Mouse (Mus musculus) T-helper 17 cell (primary cell): ENCODE data around the gene Timeless.
"Not testable (repeated sequence)": the region's sequence is repeated elsewhere in the genome, so short reads cannot be mapped to it uniquely, and the experiment has no call there.

Experiments used
- in situ Hi-C, 2 experiments: fragments of 300-600 bp; cut with MboI, MseI; formaldehyde crosslinking; loops; 1 replicate in 1 of 2; 2 replicates in 1 of 2; pipeline ENCODE4 v1.15.1; 2025; ENCODE audit warnings: high pct_unique_total_duplicates in 2 of 2

Timeless gene

GRCm38 (mm10) chr10:128253677-128254255, 21.9 kb downstream of the Timeless start, which contains the start of gene Apon:
Gene Apon, plus strand, starts transcription at chr10:128254096.
- in situ Hi-C loops: loop anchor here in 1 of 2 experiments (5.0 kb wide), 1 partner anchor 136 kb away; no protein-coding TSS in a partner anchor

GRCm38 (mm10) chr10:128255925-128256324, 24.1 kb downstream of the Timeless start:
- in situ Hi-C loops: no loop called here

GRCm38 (mm10) chr10:128256328-128256727, 24.5 kb downstream of the Timeless start:
- in situ Hi-C loops: no loop called here

- in situ Hi-C loops: no loop called here
Measured at GRCm38 (mm10) chr10:128258953-128259352, 27.1 kb downstream of the Timeless start.

- in situ Hi-C loops: no loop called here
Measured at GRCm38 (mm10) chr10:128259946-128260345, 28.1 kb downstream of the Timeless start.

GRCm38 (mm10) chr10:128260376-128260775, 28.5 kb downstream of the Timeless start:
- in situ Hi-C loops: not testable (repeated sequence)

- in situ Hi-C loops: no loop called here
Measured at GRCm38 (mm10) chr10:128262300-128262699, 30.4 kb downstream of the Timeless start.

- in situ Hi-C loops: no loop called here
Measured at GRCm38 (mm10) chr10:128263393-128264310, 31.8 kb downstream of the Timeless start.

- in situ Hi-C loops: no loop called here
Measured at GRCm38 (mm10) chr10:128268371-128268770, 36.5 kb downstream of the Timeless start, which contains the start of gene Apof. Gene Apof, plus strand, starts transcription at chr10:128268671.

- in situ Hi-C loops: no loop called here
Measured at GRCm38 (mm10) chr10:128269206-128269910, 37.5 kb downstream of the Timeless start.

GRCm38 (mm10) chr10:128270287-128270841, 38.5 kb downstream of the Timeless start, which contains the start of gene Stat2:
Gene Stat2, plus strand, starts transcription at chr10:128270559.
- in situ Hi-C loops: no loop called here

GRCm38 (mm10) chr10:128270866-128271265, 39.0 kb downstream of the Timeless start:
- in situ Hi-C loops: no loop called here

- in situ Hi-C loops: no loop called here
Measured at GRCm38 (mm10) chr10:128271883-128272282, 40.0 kb downstream of the Timeless start.

GRCm38 (mm10) chr10:128272819-128273439, 41.1 kb downstream of the Timeless start:
- in situ Hi-C loops: not testable (repeated sequence)

- in situ Hi-C loops: not testable (repeated sequence)
Measured at GRCm38 (mm10) chr10:128275374-128275773, 43.5 kb downstream of the Timeless start.

- in situ Hi-C loops: no loop called here
Measured at GRCm38 (mm10) chr10:128278158-128278557, 46.3 kb downstream of the Timeless start.

- in situ Hi-C loops: loop anchor here in 1 of 2 experiments (5.0 kb wide), 1 partner anchor 64 kb away; no protein-coding TSS in a partner anchor
Measured at GRCm38 (mm10) chr10:128280943-128281342, 49.1 kb downstream of the Timeless start.

- in situ Hi-C loops: loop anchor here in 1 of 2 experiments (5.0 kb wide), 1 partner anchor 64 kb away; no protein-coding TSS in a partner anchor
Measured at GRCm38 (mm10) chr10:128281682-128282081, 49.8 kb downstream of the Timeless start.

GRCm38 (mm10) chr10:128282886-128283450, 51.1 kb downstream of the Timeless start:
- in situ Hi-C loops: loop anchor here in 1 of 2 experiments (5.0 kb wide), 1 partner anchor 66 kb away; no protein-coding TSS in a partner anchor
